Mouse (Mus musculus) forebrain, embryonic 11.5 days (tissue): Measurements from ENCODE around the gene Cfap70. TPM values are rescaled to one million over a fixed set of nuclear protein-coding genes. Genes with fewer than 3 reads are reported as not detected.

Source experiments
- ATAC-seq: fragments of 200-750 bp; cut with Nextera tagmentation; replicated peaks from 2 replicates; pipeline ENCODE4 v1.8.0; 2017; ENCODE audit warnings: moderate TSS enrichment; ENCODE audit not compliant: low FRiP score
- DNase-seq: peaks from one replicate; pipeline ENCODE4 v3.0.0-alpha.2; 2017; ENCODE audit warnings: low spot score
- H3K27ac ChIP-seq: fragments of 300-500 bp; sonication (generic); 2 replicates; pipeline ENCODE4 v1.5.1; 2014; ENCODE audit warnings: low read depth, low read length
- H3K27me3 ChIP-seq: fragments of 300-500 bp; sonication (generic); 2 replicates; pipeline ENCODE4 v1.6.1; 2014; ENCODE audit warnings: mild to moderate bottlenecking, low read length, mixed read lengths; ENCODE audit not compliant: control insufficient read depth, insufficient read depth
- H3K36me3 ChIP-seq: fragments of 300-500 bp; sonication (generic); 2 replicates; pipeline ENCODE4 v1.6.1; 2014; ENCODE audit warnings: mild to moderate bottlenecking, low read length, moderate library complexity, mixed read lengths; ENCODE audit not compliant: control insufficient read depth, insufficient read depth
- H3K4me1 ChIP-seq: fragments of 300-500 bp; sonication (generic); replicated peaks from 2 replicates; pipeline ENCODE4 v1.6.1; 2014; ENCODE audit warnings: low read length, mixed read lengths; ENCODE audit not compliant: control insufficient read depth, insufficient read depth
- H3K4me2 ChIP-seq: fragments of 300-500 bp; sonication (generic); 2 replicates; pipeline ENCODE4 v1.6.1; 2014; ENCODE audit warnings: low read depth, mild to moderate bottlenecking, low read length, moderate library complexity, mixed read lengths; ENCODE audit not compliant: severe bottlenecking
- H3K4me3 ChIP-seq: fragments of 300-500 bp; sonication (generic); 2 replicates; pipeline ENCODE4 v1.5.1; 2014; ENCODE audit warnings: low read depth, low read length
- H3K9ac ChIP-seq: fragments of 300-500 bp; sonication (generic); 2 replicates; pipeline ENCODE4 v1.6.1; 2014; ENCODE audit warnings: low read length
- H3K9me3 ChIP-seq: fragments of 300-500 bp; sonication (generic); 2 replicates; pipeline ENCODE4 v1.6.1; 2016; ENCODE audit warnings: low read length, mixed read lengths; ENCODE audit not compliant: control insufficient read depth
- WGBS: fragments of 180-500 bp; shearing (Covaris S2); extraction: QIAGEN DNeasy Blood & Tissue Kit; methylation state at CpG from one replicate; pipeline ENCODE4 v1.1.7; 2014; 5-methylcytosine and 5-hydroxymethylcytosine counted together
- polyA plus RNA-seq: library from polyadenylated mRNA; unstranded; fragments of >200 nt; fragmentation: Nextera tagmentation; extraction: Ambion mirVana; gene quantifications from 2 replicates; pipeline ENCODE4 v1.2.1, GENCODE M21; 2014

Gene Cfap70
- polyA plus RNA-seq, 1 experiment from 2014 or later = 0.24 TPM

GRCm38 (mm10) chr14:20436976-20437375 is 15.1 kb downstream of the Cfap70 start:
- Histone ChIP-seq H3K27ac (no peak overlapping the region), H3K4me2 (no peak overlapping the region), H3K4me3 (no peak overlapping the region), H3K36me3 (no peaks in the 10 kb centered on the region), H3K27me3 (no peaks in the 10 kb centered on the region), H3K4me1 (no peaks in the 10 kb centered on the region), H3K9me3 (no peaks in the 10 kb centered on the region), H3K9ac (no peak overlapping the region)
- WGBS = 72% methylated on average over 6 of the region's 6 CpGs
- no peak for ATAC-seq
- DNase-seq = no peak

GRCm38 (mm10) chr14:20432420-20432819 is 19.6 kb downstream of the Cfap70 start:
- no peak for ATAC-seq
- WGBS = 88% methylated on average over 4 of the region's 4 CpGs

GRCm38 (mm10) chr14:20431726-20432125 is 20.3 kb downstream of the Cfap70 start:
- no peak overlapping the region for H3K27ac ChIP-seq
- H3K4me3 ChIP-seq = no peak overlapping the region
- no peaks in the 10 kb centered on the region for H3K36me3 ChIP-seq
- H3K4me1 ChIP-seq = no peaks in the 10 kb centered on the region
- no peaks in the 10 kb centered on the region for H3K27me3 ChIP-seq
- ATAC-seq = no peak
- no peaks in the 10 kb centered on the region for H3K9me3 ChIP-seq
- 84% methylated on average over 6 of the region's 6 CpGs for WGBS
- no peak overlapping the region for H3K4me2 ChIP-seq
- no peak overlapping the region for H3K9ac ChIP-seq
- DNase-seq = no peak

More at GRCm38 (mm10) chr14:20432420-20432819, 19.6 kb downstream of the Cfap70 start:
- Histone ChIP-seq H3K9me3 (no peaks in the 10 kb centered on the region), H3K27me3 (no peaks in the 10 kb centered on the region), H3K4me2 (no peak overlapping the region), H3K27ac (no peak overlapping the region), H3K4me1 (no peaks in the 10 kb centered on the region), H3K9ac (no peak overlapping the region), H3K4me3 (no peak overlapping the region), H3K36me3 (no peaks in the 10 kb centered on the region)
- no peak for DNase-seq

GRCm38 (mm10) chr14:20429833-20430232 is 22.2 kb downstream of the Cfap70 start:
- H3K36me3 ChIP-seq = no peaks in the 10 kb centered on the region
- no peaks in the 10 kb centered on the region for H3K27me3 ChIP-seq
- no peak overlapping the region for H3K4me2 ChIP-seq
- DNase-seq = no peak
- ATAC-seq = no peak
- no peak overlapping the region for H3K4me3 ChIP-seq
- H3K9ac ChIP-seq = no peak overlapping the region
- H3K27ac ChIP-seq = no peak overlapping the region
- 73% methylated on average over 1 of the region's 1 CpGs for WGBS
- H3K4me1 ChIP-seq = no peaks in the 10 kb centered on the region
- H3K9me3 ChIP-seq = no peaks in the 10 kb centered on the region

- Histone ChIP-seq H3K4me1 (no peaks in the 10 kb centered on the region), H3K4me3 (no peak overlapping the region), H3K9ac (no peak overlapping the region), H3K4me2 (no peak overlapping the region), H3K9me3 (no peaks in the 10 kb centered on the region), H3K27ac (no peak overlapping the region), H3K27me3 (no peaks in the 10 kb centered on the region), H3K36me3 (no peaks in the 10 kb centered on the region)
- WGBS = 31% methylated on average over 1 of the region's 1 CpGs
- DNase-seq (no peak), ATAC-seq (no peak)
Measured at GRCm38 (mm10) chr14:20428593-20428992, 23.4 kb downstream of the Cfap70 start.

- no peak for DNase-seq
- 91% methylated on average over 6 of the region's 6 CpGs for WGBS
- no peak overlapping the region for H3K4me3 ChIP-seq
- H3K27ac ChIP-seq = no peak overlapping the region
- ATAC-seq = no peak
- no peak overlapping the region for H3K4me2 ChIP-seq
- H3K27me3 ChIP-seq = no peaks in the 10 kb centered on the region
- no peaks in the 10 kb centered on the region for H3K4me1 ChIP-seq
- H3K36me3 ChIP-seq = no peaks in the 10 kb centered on the region
- no peaks in the 10 kb centered on the region for H3K9me3 ChIP-seq
- no peak overlapping the region for H3K9ac ChIP-seq
Measured at GRCm38 (mm10) chr14:20423046-20423445, 29.0 kb downstream of the Cfap70 start.

- no peak overlapping the region for H3K27ac ChIP-seq
- H3K4me2 ChIP-seq = no peak overlapping the region
- no peak overlapping the region for H3K9ac ChIP-seq
- no peaks in the 10 kb centered on the region for H3K9me3 ChIP-seq
- H3K36me3 ChIP-seq = no peaks in the 10 kb centered on the region
- no peak overlapping the region for H3K4me3 ChIP-seq
- DNase-seq (no peak), ATAC-seq (no peak)
- no peaks in the 10 kb centered on the region for H3K4me1 ChIP-seq
- H3K27me3 ChIP-seq = no peaks in the 10 kb centered on the region
- 80% methylated on average over 7 of the region's 7 CpGs for WGBS
Measured at GRCm38 (mm10) chr14:20422257-20422656, 29.8 kb downstream of the Cfap70 start.

- WGBS = 53% methylated on average over 1 of the region's 1 CpGs
- ATAC-seq (no peak), DNase-seq (no peak)
- no peaks in the 10 kb centered on the region for H3K36me3 ChIP-seq
- no peak overlapping the region for H3K9ac ChIP-seq
- no peaks in the 10 kb centered on the region for H3K4me1 ChIP-seq
- H3K27me3 ChIP-seq = no peaks in the 10 kb centered on the region
- no peak overlapping the region for H3K4me3 ChIP-seq
- no peak overlapping the region for H3K27ac ChIP-seq
- H3K4me2 ChIP-seq = no peak overlapping the region
- H3K9me3 ChIP-seq = no peaks in the 10 kb centered on the region
Measured at GRCm38 (mm10) chr14:20400071-20400470, 52.0 kb downstream of the Cfap70 start.

- H3K4me3 ChIP-seq = no peak overlapping the region
- no peaks in the 10 kb centered on the region for H3K36me3 ChIP-seq
- no peaks in the 10 kb centered on the region for H3K9me3 ChIP-seq
- no peaks in the 10 kb centered on the region for H3K27me3 ChIP-seq
- no peak overlapping the region for H3K9ac ChIP-seq
- H3K4me1 ChIP-seq = peaks cover 3% of the 10 kb centered on the region; the same call in 1 of the 2 replicates
- WGBS = 49% methylated on average over 4 of the region's 4 CpGs
- DNase-seq (no peak), ATAC-seq (no peak)
- H3K4me2 ChIP-seq = no peak overlapping the region
- H3K27ac ChIP-seq = no peak overlapping the region
Measured at GRCm38 (mm10) chr14:20398864-20399263, 53.2 kb downstream of the Cfap70 start.
